Mouse (Mus musculus) heart, postnatal 0 days (tissue): Measurements from ENCODE around the gene Nup188.

ENCODE experiments used
- CTCF ChIP-seq: IDR thresholded peaks from 2 replicates; pipeline ENCODE4 v1.5.1; 2016; ENCODE audit warnings: antibody characterized with exemption, control low read depth, low read depth
- EP300 ChIP-seq: IDR thresholded peaks from 2 replicates; pipeline ENCODE4 v1.6.1; 2016; ENCODE audit warnings: antibody characterized with exemption, low read depth

DNA sequence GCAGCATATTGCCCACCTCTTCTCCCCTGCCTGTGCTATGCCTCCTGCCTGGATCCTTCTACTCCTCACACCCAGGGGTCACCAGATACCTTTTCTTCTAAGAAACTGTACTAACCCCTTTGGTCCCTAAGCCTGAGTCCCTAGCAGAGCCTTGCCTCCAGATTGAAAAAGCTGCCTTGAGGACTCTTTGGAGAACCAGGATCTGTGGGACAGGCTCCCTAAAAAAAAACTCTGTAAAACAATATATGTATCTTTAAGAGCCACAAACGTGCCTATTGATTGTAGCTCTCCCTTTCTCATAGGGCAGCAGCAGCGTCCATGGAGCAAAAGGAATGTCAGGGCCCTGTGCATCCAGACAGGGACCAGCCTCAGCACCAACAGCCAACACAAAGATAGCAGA, 45.9 kb upstream of the Nup188 start, which contains the start of gene Gm28035:
- no peak for TF ChIP-seq EP300
- no peak for TF ChIP-seq CTCF
